Mouse (Mus musculus) adrenal gland, adult 2 months (tissue): Measurements from ENCODE around the gene Poc5. TPM values are rescaled to one million over a fixed set of nuclear protein-coding genes. Genes with fewer than 3 reads are reported as not detected.

Source experiments
- DNase-seq: peaks from one replicate; pipeline ENCODE4 v3.0.0; 2021
- polyA plus RNA-seq: library from polyadenylated mRNA; depleted of rRNA; stranded (reverse); fragments of >200 nt; gene quantifications from 2 replicates; pipeline ENCODE4 v1.2.3, GENCODE M21; 2012
- total RNA-seq, 2 experiments: library from RNA; stranded (reverse); gene quantifications; 2 replicates each; pipeline ENCODE4 v1.2.3; 2021

The Poc5 gene
- total and polyA plus RNA-seq, 3 experiments, result 3.6 to 15.5 (median 10.2) TPM

- DNase-seq, result peak; percentile 89
Observed at GRCm38 (mm10) chr13:96431595-96432156, 43.6 kb downstream of the Poc5 start.

GRCm38 (mm10) chr13:96432376-96432811 is 44.3 kb downstream of the Poc5 start:
- peak; percentile 60 for DNase-seq

GRCm38 (mm10) chr13:96433041-96433440 is 44.9 kb downstream of the Poc5 start:
- DNase-seq, result no peak

GRCm38 (mm10) chr13:96433648-96434190 is 45.6 kb downstream of the Poc5 start:
- DNase-seq, result no peak

- no peak for DNase-seq
Observed at GRCm38 (mm10) chr13:96434899-96435331, 46.8 kb downstream of the Poc5 start.

- no peak for DNase-seq
Observed at GRCm38 (mm10) chr13:96435793-96436192, 47.7 kb downstream of the Poc5 start.

- no peak for DNase-seq
Observed at GRCm38 (mm10) chr13:96436921-96437320, 48.8 kb downstream of the Poc5 start.

- DNase-seq, result no peak
Observed at GRCm38 (mm10) chr13:96440436-96440835, 52.3 kb downstream of the Poc5 start.

GRCm38 (mm10) chr13:96450205-96450856 is 62.2 kb downstream of the Poc5 start:
- DNase-seq, result no peak

GRCm38 (mm10) chr13:96450869-96451268 is 62.8 kb downstream of the Poc5 start:
- DNase-seq, result no peak

- DNase-seq, result no peak
Observed at GRCm38 (mm10) chr13:96451386-96452140, 63.5 kb downstream of the Poc5 start.

GRCm38 (mm10) chr13:96452621-96453020 is 64.5 kb downstream of the Poc5 start:
- no peak for DNase-seq

- no peak for DNase-seq
Observed at GRCm38 (mm10) chr13:96454288-96454687, 66.2 kb downstream of the Poc5 start.

- no peak for DNase-seq
Observed at GRCm38 (mm10) chr13:96457566-96457965, 69.5 kb downstream of the Poc5 start.

- no peak for DNase-seq
Observed at GRCm38 (mm10) chr13:96458018-96458417, 69.9 kb downstream of the Poc5 start.

GRCm38 (mm10) chr13:96458606-96459005 is 70.5 kb downstream of the Poc5 start:
- no peak for DNase-seq

- DNase-seq, result no peak
Observed at GRCm38 (mm10) chr13:96462644-96463043, 74.5 kb downstream of the Poc5 start.

- no peak for DNase-seq
Observed at GRCm38 (mm10) chr13:96465315-96465714, 77.2 kb downstream of the Poc5 start.
